Mouse (Mus musculus) testis, adult 10 weeks (tissue): Measurements from ENCODE around the gene Ccin. TPM values are rescaled to one million over a fixed set of nuclear protein-coding genes. Genes with fewer than 3 reads are reported as not detected.

Source experiments
- polyA plus RNA-seq: library from polyadenylated mRNA; stranded (reverse); fragments of 350-450 nt; fragmentation: Illumina TruSeq; extraction: RNeasy Lipid Tissue Mini Kit (QIAGEN cat#74804); gene quantifications from one replicate; pipeline ENCODE4 v1.2.3, GENCODE M21; 2014; ENCODE audit warnings: low read depth, low replicate concordance

Gene Ccin
- polyA plus RNA-seq, result 47.2 TPM

DNA sequence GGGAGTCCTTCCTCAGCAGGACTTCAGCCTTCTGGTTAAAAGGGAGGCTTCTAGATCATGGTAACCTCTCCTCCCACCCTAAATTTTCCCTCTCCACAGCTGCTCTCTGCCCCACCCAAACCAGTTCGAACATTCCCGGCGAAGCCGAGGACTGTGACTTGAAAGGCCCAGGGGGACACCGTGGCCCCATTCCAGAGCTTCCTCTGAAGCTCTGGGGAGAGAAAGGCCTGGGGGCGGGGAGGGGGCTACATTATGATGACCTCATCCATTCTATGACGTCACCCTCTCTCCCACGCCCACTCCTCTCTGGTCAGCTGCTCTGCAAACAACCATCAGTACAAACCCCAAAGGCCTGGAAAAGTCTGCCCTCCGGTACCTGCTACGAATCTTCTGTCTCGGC lies at the start of gene Ccin:
Gene Ccin (plus strand): TSS at position 303 of the 400 bp plus-strand sequence.

DNA sequence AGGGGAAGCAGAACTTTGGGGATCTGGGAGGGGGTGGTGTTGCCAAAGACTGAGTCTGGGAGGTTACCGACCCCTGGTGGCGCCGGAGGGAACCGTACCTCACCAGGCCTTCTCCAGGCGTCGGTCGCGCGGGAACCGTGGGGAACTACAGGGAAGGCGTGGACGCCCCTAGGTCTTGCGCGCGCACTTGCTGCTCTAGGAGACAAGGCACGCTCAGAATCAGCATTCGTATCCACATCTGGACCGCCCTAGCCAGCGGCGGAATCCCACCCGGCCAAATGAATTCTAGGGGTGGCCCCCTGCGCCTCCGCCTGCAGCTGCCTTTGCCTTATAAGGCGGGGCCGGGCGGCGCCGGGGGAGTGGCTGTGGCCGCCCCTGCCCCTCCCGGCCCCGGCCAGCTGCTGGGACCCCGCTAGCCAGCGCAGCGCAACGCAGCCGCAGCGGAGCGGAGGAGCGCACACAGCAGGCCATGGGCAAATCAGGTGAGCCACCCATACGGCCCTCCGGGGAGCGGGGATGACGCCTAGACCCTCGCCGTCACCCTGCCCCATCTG lies 25.9 kb upstream of the Ccin start, which contains the start of gene Glipr2:
Gene Glipr2 (plus strand): TSS at position 110 of the 554 bp plus-strand sequence.

GRCm38 (mm10) chr4:44004126-44004525 lies 20.8 kb downstream of the Ccin start, which contains the start of gene Clta:
TSS of gene Clta (plus strand) at chr4:44004452.

Other genes starting within 250 kb of the Ccin start
- gene Olfr159, start 212.5 kb upstream of the Ccin start, polyA plus RNA-seq, result not detected
- not detected for gene Olfr156, start 159.6 kb upstream of the Ccin start, polyA plus RNA-seq
- gene Olfr157, start 143.3 kb upstream of the Ccin start, polyA plus RNA-seq, result not detected
- gene Olfr155, start 131.9 kb upstream of the Ccin start, polyA plus RNA-seq, result not detected
- 6.3 TPM for gene Reck, start 108.0 kb upstream of the Ccin start, polyA plus RNA-seq
- 2.8 TPM for gene Glipr2, start 26.1 kb upstream of the Ccin start, polyA plus RNA-seq
- gene Clta, start 21.0 kb downstream of the Ccin start, polyA plus RNA-seq, result 11.7 TPM
- 1.8 TPM for gene Gne, start 100.7 kb downstream of the Ccin start, polyA plus RNA-seq